Mouse (Mus musculus) midbrain, embryonic 16.5 days (tissue): ENCODE results near the gene Gm5934. TPM values are rescaled to one million over a fixed set of nuclear protein-coding genes. Genes with fewer than 3 reads are reported as not detected.
"Not testable (repeated sequence)": the region's sequence is repeated elsewhere in the genome, so short reads cannot be mapped to it uniquely, and the experiment has no call there.

Source experiments
- ATAC-seq: fragments of 200-750 bp; cut with Nextera tagmentation; 2 replicates; pipeline ENCODE4 v1.8.0; 2017; ENCODE audit warnings: moderate TSS enrichment
- H3K27ac ChIP-seq: fragments of 300-500 bp; sonication (generic); 2 replicates; pipeline ENCODE4 v1.5.1; 2014; ENCODE audit warnings: mild to moderate bottlenecking, low read length, mixed read lengths
- H3K27me3 ChIP-seq: fragments of 300-500 bp; sonication (generic); 2 replicates; pipeline ENCODE4 v1.6.1; 2014; ENCODE audit warnings: low read depth, low read length, mixed read lengths; ENCODE audit not compliant: control insufficient read depth, insufficient read depth
- H3K36me3 ChIP-seq: fragments of 300-500 bp; sonication (generic); 2 replicates; pipeline ENCODE4 v1.6.1; 2014; ENCODE audit warnings: mild to moderate bottlenecking, low read length, moderate library complexity, mixed read lengths; ENCODE audit not compliant: control insufficient read depth, insufficient read depth
- H3K4me1 ChIP-seq: fragments of 300-500 bp; sonication (generic); 2 replicates; pipeline ENCODE4 v1.6.1; 2014; ENCODE audit warnings: mild to moderate bottlenecking, low read length, mixed read lengths; ENCODE audit not compliant: control insufficient read depth, insufficient read depth
- H3K4me2 ChIP-seq: fragments of 300-500 bp; sonication (generic); 2 replicates; pipeline ENCODE4 v1.6.1; 2014; ENCODE audit warnings: mild to moderate bottlenecking, low read length, mixed read lengths
- H3K4me3 ChIP-seq: fragments of 300-500 bp; sonication (generic); 2 replicates; pipeline ENCODE4 v1.5.1; 2014; ENCODE audit warnings: low read depth, mild to moderate bottlenecking, low read length, moderate library complexity, mixed read lengths
- H3K9ac ChIP-seq: fragments of 300-500 bp; sonication (generic); 2 replicates; pipeline ENCODE4 v1.6.1; 2014; ENCODE audit warnings: low read depth, low read length, mixed read lengths
- H3K9me3 ChIP-seq: fragments of 300-500 bp; sonication (generic); replicated peaks from 2 replicates; pipeline ENCODE4 v1.6.1; 2014; ENCODE audit warnings: mild to moderate bottlenecking, low read length, mixed read lengths; ENCODE audit not compliant: control insufficient read depth, poor library complexity, severe bottlenecking
- WGBS: fragments of 180-500 bp; shearing (Covaris S2); extraction: QIAGEN DNeasy Blood & Tissue Kit; methylation state at CpG from one replicate; pipeline ENCODE4 v1.1.7; 2014; 5-methylcytosine and 5-hydroxymethylcytosine counted together
- polyA plus RNA-seq: library from polyadenylated mRNA; unstranded; fragments of >200 nt; fragmentation: Nextera tagmentation; extraction: Ambion mirVana; gene quantifications from 2 replicates; pipeline ENCODE4 v1.2.1, GENCODE M21; 2015

Gene Gm5934
- polyA plus RNA-seq: not detected in 2 replicates

- H3K36me3 ChIP-seq, ATAC-seq, H3K4me1 ChIP-seq, H3K4me3 ChIP-seq, H3K4me2 ChIP-seq, H3K9ac ChIP-seq, H3K27me3 ChIP-seq, H3K9me3 ChIP-seq, H3K27ac ChIP-seq: not testable (repeated sequence)
- 87% methylated on average over 5 of the region's 5 CpGs for WGBS
Measured at GRCm38 (mm10) chrX:24500660-24501059, at the start of gene Gm5934. Gm5934 (minus strand) TSS chrX:24500760.

Other genes starting within 250 kb of the Gm5934 start
- gene Gm4297, start 74.1 kb upstream of the Gm5934 start, polyA plus RNA-seq: not detected in 2 replicates